Mouse (Mus musculus): ENCODE measurements around the gene Mbtd1. TPM values are rescaled to one million over a fixed set of nuclear protein-coding genes. Genes with fewer than 3 reads are reported as not detected.

Gene Mbtd1
- total RNA-seq, 2 experiments from 2014 or later: 8.0 to 9.9 TPM

- Histone ChIP-seq H3K4me3 (no peak overlapping the region), H3K27ac (no peak overlapping the region)
- intact Hi-C loops (cut with DNase I): no loop called here
- TF ChIP-seq CTCF (IDR thresholded peaks at IDR 0.05): no peak
- no peak for DNase-seq
Measured at GRCm38 (mm10) chr11:93972951-93973350, 87.3 kb downstream of the Mbtd1 start.

DNA sequence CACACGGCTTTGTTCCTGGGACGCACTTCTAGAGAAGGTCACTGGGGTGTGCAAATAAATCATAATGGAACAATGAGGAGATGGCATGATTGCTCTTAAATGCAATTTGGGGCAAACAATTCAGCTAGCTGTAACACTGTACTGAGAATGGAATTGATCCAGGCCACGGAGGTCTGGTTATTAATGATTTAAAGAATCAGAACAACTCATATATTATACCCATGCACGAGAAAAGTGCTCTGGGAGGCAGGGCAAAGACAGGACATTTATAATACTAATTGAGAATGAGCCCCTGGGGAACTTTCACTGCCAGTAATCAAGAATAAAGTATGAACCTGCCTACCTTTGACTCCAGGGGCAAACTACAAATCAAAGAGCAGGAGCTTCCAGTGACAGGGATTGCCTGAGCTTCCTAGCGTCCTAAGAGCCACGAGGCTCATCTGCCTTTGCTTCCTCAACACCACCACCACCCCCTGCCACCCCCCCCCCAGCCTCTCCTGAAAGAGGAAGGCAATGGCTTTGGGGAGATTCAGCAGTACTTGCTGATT is 93.9 kb downstream of the Mbtd1 start:
- intact Hi-C loops (cut with DNase I): no loop called here
- Histone ChIP-seq H3K27ac (no peak overlapping the region), H3K4me3 (no peak overlapping the region)
- DNase-seq: no peak
- TF ChIP-seq CTCF (IDR thresholded peaks at IDR 0.05): no peak

- intact Hi-C loops (cut with DNase I): no loop called here
- TF ChIP-seq CTCF (IDR thresholded peaks at IDR 0.05): no peak
- DNase-seq: no peak
Measured at GRCm38 (mm10) chr11:93984619-93985018, 99.0 kb downstream of the Mbtd1 start.

GRCm38 (mm10) chr11:93985265-93985664 is 99.6 kb downstream of the Mbtd1 start:
- no peak for DNase-seq
- Histone ChIP-seq H3K4me3 (no peak overlapping the region), H3K27ac (0 out of 2 replicates have a peak overlapping the region, but pooled peaks have one; percentile 94)
- no peak for TF ChIP-seq CTCF (IDR thresholded peaks at IDR 0.05)
- intact Hi-C loops (cut with DNase I): no loop called here

More at GRCm38 (mm10) chr11:93984619-93985018, 99.0 kb downstream of the Mbtd1 start:
- no peak overlapping the region for H3K4me3 ChIP-seq
- H3K27ac ChIP-seq: no peak overlapping the region

DNA sequence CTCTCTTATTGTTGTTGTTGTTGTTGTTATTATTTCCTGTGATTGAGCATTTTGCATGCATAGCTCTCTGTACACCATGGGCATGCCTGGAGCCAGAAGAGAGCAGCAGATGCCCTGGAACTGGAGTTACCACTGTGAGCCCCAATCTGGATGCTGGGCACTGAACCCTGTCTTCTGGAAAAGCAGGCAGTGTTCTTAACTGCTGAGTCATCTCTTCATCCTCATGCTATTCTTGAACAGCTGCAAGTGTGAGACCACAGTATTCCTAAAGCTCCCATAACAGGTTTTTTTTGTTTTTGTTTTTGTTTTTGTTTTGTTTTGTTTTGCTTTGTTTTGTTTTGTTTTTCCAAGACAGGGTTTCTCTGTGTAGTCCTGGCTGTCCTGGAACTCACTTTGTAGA is 100.6 kb downstream of the Mbtd1 start:
- Histone ChIP-seq H3K4me3 (no peak overlapping the region), H3K27ac (peak overlapping the region; percentile 94)
- DNase-seq: no peak
- intact Hi-C loops (cut with DNase I): loop anchor here (2.0 kb wide), 1 partner anchor 17 kb away; the partner anchor contains the start of genes Gm20390 and Nme1
- no peak for TF ChIP-seq CTCF (IDR thresholded peaks at IDR 0.05)

- Histone ChIP-seq H3K27ac (peak overlapping the region; percentile 94), H3K4me3 (no peak overlapping the region; the same call in 1 of the 2 replicates)
- peak; percentile 26 for DNase-seq
- intact Hi-C loops (cut with DNase I): loop anchor here (2.0 kb wide), 1 partner anchor 18 kb away; the partner anchor contains the start of genes Gm20390 and Nme1
- TF ChIP-seq CTCF (IDR thresholded peaks at IDR 0.05): no peak
Measured at GRCm38 (mm10) chr11:93987026-93987425, 101.4 kb downstream of the Mbtd1 start.

GRCm38 (mm10) chr11:93987625-93988327 is 102.1 kb downstream of the Mbtd1 start:
- peak overlapping the region; percentile 9 for H3K4me3 ChIP-seq
- intact Hi-C loops (cut with DNase I): loop anchor here (2.0 kb wide), 1 partner anchor 19 kb away; the partner anchor contains the start of genes Gm20390 and Nme1
- no peak for TF ChIP-seq CTCF (IDR thresholded peaks at IDR 0.05)
- peak overlapping the region; percentile 94 for H3K27ac ChIP-seq
- peak; percentile 66 for DNase-seq

DNA sequence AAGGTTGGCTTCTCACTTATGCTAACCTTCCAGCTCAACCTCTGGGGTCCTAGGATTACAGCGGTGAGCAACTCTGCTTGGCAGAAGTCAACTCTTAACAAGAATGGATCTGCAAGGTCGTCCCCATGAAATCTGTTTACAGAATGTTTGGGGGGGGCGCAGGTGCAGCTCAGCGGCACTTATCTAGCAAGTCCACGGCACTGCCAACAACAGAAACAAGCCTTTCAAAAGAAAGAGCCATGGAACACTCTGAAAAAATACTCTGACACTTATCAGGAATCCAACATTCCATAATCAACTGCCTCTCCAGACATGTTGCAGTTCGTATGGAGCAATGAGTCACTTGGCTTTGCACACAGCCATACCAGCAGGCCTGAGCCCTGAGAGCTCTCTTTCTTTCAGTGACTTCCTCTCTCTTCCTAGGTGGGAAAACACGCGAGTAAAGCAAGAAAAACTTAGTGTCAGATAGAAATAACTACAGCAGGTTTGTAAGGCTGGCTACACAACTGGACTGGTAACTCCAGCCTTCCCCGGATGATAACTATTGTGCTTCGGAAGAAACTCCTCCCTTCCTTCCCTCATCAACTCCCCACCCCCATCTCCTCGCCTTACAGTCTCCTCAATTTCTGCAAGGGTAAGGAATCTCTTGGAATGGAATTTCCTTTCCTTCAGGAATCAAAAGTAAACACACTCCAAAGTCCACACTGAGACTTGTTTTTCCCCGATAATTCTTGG is 102.8 kb downstream of the Mbtd1 start:
- H3K4me3 ChIP-seq: peak overlapping the region; percentile 9
- intact Hi-C loops (cut with DNase I): no loop called here
- peak overlapping the region; percentile 94 for H3K27ac ChIP-seq
- no peak for TF ChIP-seq CTCF (IDR thresholded peaks at IDR 0.05)
- DNase-seq: no peak

GRCm38 (mm10) chr11:93994531-93994930 is 108.9 kb downstream of the Mbtd1 start:
- intact Hi-C loops (cut with DNase I): loop anchor here (1.0 kb wide), 1 partner anchor 26 kb away; the partner anchor contains the start of genes Gm20390 and Nme1
- TF ChIP-seq CTCF (IDR thresholded peaks at IDR 0.05): no peak
- DNase-seq: no peak
- Histone ChIP-seq H3K27ac (peak overlapping the region; percentile 100), H3K4me3 (peak overlapping the region; percentile 100)

GRCm38 (mm10) chr11:93995111-93995719 is 109.6 kb downstream of the Mbtd1 start:
- TF ChIP-seq CTCF (IDR thresholded peaks at IDR 0.05): no peak
- H3K4me3 ChIP-seq: peak overlapping the region; percentile 100
- peak overlapping the region; percentile 100 for H3K27ac ChIP-seq
- DNase-seq: peak; percentile 89
- intact Hi-C loops (cut with DNase I): loop anchor here (5.0 kb wide), 1 partner anchor 38 kb away; the partner anchor contains the start of gene Nme2

GRCm38 (mm10) chr11:93995720-93996305 is 110.2 kb downstream of the Mbtd1 start, which contains the start of gene Spag9:
TSS of gene Spag9 (plus strand) at chr11:93996091.
- DNase-seq: peak; percentile 97
- Histone ChIP-seq H3K27ac (peak within 1 kb of the TSS; percentile 100), H3K4me3 (peak within 1 kb of the TSS; percentile 100)
- TF ChIP-seq CTCF (IDR thresholded peaks at IDR 0.05): no peak
- intact Hi-C loops (cut with DNase I): loop anchor here (5.0 kb wide), 1 partner anchor 39 kb away; the partner anchor contains the start of gene Nme2

Other genes starting within 250 kb of the Mbtd1 start
- 1 to 10 TPM; 8.9 to 9.4 TPM for gene Utp18, start 86 bp upstream of the Mbtd1 start, total RNA-seq (2021)
- 100 to 1,000 TPM; 611 to 700 TPM for gene Nme2, start 70.4 kb downstream of the Mbtd1 start, total RNA-seq (2021)
- gene Gm20390, start 82.4 kb downstream of the Mbtd1 start, total RNA-seq (2021): 10 to 100 TPM in 1 of 2 experiments, 1 to 10 TPM in 1; 2.8 to 13.0 TPM
- 10 to 100 TPM; 13.0 to 22.7 TPM for gene Nme1, start 82.7 kb downstream of the Mbtd1 start, total RNA-seq (2021)
- gene Spag9, start 110.2 kb downstream of the Mbtd1 start, total RNA-seq (2021): 100 to 1,000 TPM; 154 to 161 TPM